Mouse (Mus musculus): ENCODE measurements at regions not wholly inside any gene's neighbourhood (a gene's known extent, or its start where the extent isn't known, plus 50 kb on each side); places are given as distances from the start of the nearest gene placed in this dataset.

- no peak for DNase-seq (ENCODE audit: low spot score in 2 of 2)
Measured at GRCm38 (mm10) chr13:112038556-112039304, 229.9 kb upstream of the Map3k1 start.

- no peak for DNase-seq (ENCODE audit: low spot score in 2 of 2)
Measured at GRCm38 (mm10) chr13:112039422-112040145, 230.8 kb upstream of the Map3k1 start.

GRCm38 (mm10) chr13:112043524-112044246, 234.9 kb upstream of the Map3k1 start:
- no peak for DNase-seq (ENCODE audit: low spot score in 2 of 2)

GRCm38 (mm10) chr13:112044372-112044771, 235.6 kb upstream of the Map3k1 start:
- DNase-seq (ENCODE audit: low spot score in 2 of 2), result no peak

GRCm38 (mm10) chr13:112046247-112047211, 237.7 kb upstream of the Map3k1 start:
- no peak for DNase-seq (ENCODE audit: low spot score in 2 of 2)

- no peak for DNase-seq (ENCODE audit: low spot score in 2 of 2)
Measured at GRCm38 (mm10) chr13:112047408-112047807, 238.6 kb upstream of the Map3k1 start.

- DNase-seq (ENCODE audit: low spot score in 2 of 2), result no peak
Measured at GRCm38 (mm10) chr13:112047874-112048273, 239.1 kb upstream of the Map3k1 start.

- no peak for DNase-seq (ENCODE audit: low spot score in 2 of 2)
Measured at GRCm38 (mm10) chr13:112048327-112048726, 239.5 kb upstream of the Map3k1 start.

GRCm38 (mm10) chr13:112050892-112051291, 237.4 kb upstream of the Ankrd55 start:
- DNase-seq (ENCODE audit: low spot score in 2 of 2), result no peak

- DNase-seq (ENCODE audit: low spot score in 2 of 2), result no peak
Measured at GRCm38 (mm10) chr13:112052011-112052410, 236.2 kb upstream of the Ankrd55 start.

GRCm38 (mm10) chr13:112052456-112052855, 235.8 kb upstream of the Ankrd55 start:
- no peak for DNase-seq (ENCODE audit: low spot score in 2 of 2)

GRCm38 (mm10) chr13:112054879-112055371, 233.3 kb upstream of the Ankrd55 start:
- no peak for DNase-seq (ENCODE audit: low spot score in 2 of 2)

GRCm38 (mm10) chr13:112058218-112058617, 230.0 kb upstream of the Ankrd55 start:
- peak in 1 of 2 experiments; percentile 3 for DNase-seq (ENCODE audit: low spot score in 2 of 2)

- no peak for DNase-seq (ENCODE audit: low spot score in 2 of 2)
Measured at GRCm38 (mm10) chr13:112058771-112059170, 229.5 kb upstream of the Ankrd55 start.

GRCm38 (mm10) chr13:112062024-112062423, 226.2 kb upstream of the Ankrd55 start:
- no peak for DNase-seq (ENCODE audit: low spot score in 2 of 2)

- no peak for DNase-seq (ENCODE audit: low spot score in 2 of 2)
Measured at GRCm38 (mm10) chr13:112063409-112064111, 224.7 kb upstream of the Ankrd55 start.

- DNase-seq (ENCODE audit: low spot score in 2 of 2), result no peak
Measured at GRCm38 (mm10) chr13:112064681-112065080, 223.6 kb upstream of the Ankrd55 start.

- no peak for DNase-seq (ENCODE audit: low spot score in 2 of 2)
Measured at GRCm38 (mm10) chr13:112067066-112067847, 221.0 kb upstream of the Ankrd55 start.

GRCm38 (mm10) chr13:112070757-112071156, 217.5 kb upstream of the Ankrd55 start:
- DNase-seq (ENCODE audit: low spot score in 2 of 2), result no peak

Data from right cerebral cortex, adult 2 months (tissue).